Mouse (Mus musculus) adrenal gland, postnatal 0 days (tissue): ENCODE data around the gene Nudt11. TPM values are rescaled to one million over a fixed set of nuclear protein-coding genes. Genes with fewer than 3 reads are reported as not detected.

Experiments used
- microRNA-seq: library from miRNA; unstranded; fragments of <30 nt; microRNA quantifications from one replicate; pipeline ENCODE4, GENCODE M21; 2016; ENCODE audit warnings: borderline replicate concordance; ENCODE audit not compliant: insufficient number of aligned reads
- polyA plus RNA-seq: library from polyadenylated mRNA; unstranded; fragments of >200 nt; fragmentation: Nextera tagmentation; extraction: Ambion mirVana; gene quantifications from 2 replicates; pipeline ENCODE4 v1.2.1, GENCODE M21; 2015

Nudt11 gene
- polyA plus RNA-seq, result 8.5 and 11.6 TPM in 2 replicates

DNA sequence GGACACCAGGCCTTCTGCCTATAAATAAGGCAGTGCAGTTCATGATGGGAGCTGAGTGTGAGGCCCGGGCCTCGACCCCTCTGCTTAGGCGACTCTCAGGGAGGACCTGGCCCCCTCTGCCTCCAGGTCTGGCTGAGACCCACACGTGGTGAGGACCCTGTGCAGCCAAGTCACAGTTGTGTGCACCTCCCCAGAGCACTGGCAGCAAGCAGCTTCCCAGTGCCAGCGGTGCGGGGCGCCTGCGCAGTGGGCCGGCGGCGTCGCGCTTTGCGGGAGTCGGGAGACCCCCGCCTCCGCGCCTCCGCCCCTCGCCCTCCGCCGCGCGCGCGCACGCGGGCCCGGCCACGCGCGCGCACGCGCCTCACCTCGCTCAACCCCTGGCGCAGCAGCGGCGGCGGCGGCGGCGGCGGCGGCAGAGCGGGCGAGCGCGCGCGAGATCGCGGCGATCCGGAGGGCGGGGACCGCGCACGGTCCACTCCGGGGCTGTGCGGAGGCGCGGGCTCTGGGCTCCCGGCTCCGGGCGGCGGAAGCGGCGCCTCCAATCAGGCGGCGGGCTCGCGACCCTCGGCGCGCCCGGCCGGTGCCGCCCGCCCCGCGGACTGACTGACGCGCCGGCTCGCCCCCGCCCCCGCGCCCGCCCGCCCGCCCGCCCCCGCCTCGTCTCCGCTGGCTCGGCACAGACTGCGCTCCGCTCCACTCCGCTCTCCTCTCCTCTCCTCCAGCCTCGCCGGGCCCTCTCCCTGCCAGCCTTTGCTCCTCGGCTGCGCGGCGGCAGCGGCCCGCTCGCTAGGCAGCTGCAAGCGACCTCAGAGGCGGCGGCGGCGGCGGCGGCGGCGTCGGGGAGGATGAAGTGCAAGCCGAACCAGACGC is at the start of gene Nudt11:
Nudt11 (plus strand) TSS at position 388 of the 870 bp plus-strand sequence.

DNA sequence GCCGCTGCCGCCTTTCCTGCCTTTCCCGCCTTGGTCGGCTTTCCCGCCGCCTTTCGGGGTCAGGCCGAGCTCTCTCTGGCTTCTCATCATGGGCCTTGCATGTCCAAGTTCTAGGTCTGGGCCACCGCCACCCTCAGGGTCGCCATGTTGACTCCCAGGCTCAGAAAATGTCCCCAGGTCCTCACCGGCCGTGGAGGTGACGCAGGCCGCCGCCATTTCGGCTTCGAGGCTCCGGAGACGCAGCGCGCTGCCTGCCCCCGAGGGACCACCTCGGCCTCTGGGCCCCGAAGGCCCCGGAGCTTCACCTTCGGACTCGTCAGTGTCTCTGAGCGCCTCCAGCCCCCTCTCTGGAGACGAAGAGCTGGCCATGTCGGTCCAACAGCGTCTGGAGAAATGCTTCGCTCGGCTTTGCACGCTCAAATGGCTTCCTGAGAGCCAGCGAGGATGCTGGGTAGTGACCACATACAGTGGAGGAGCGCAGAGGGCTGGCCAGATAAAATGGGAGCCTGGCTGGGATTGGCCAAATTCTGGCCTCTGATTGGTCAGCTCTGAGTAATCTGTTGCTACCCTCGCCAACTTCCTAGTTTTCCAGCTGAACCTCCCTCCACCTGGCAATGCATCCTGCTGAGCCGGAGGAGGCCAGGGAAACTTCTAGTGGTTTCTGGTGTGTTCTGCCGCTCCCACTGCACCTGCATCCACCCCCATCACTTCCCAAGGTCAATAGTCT is 35.9 kb downstream of the Nudt11 start, which contains the start of gene AU022751:
AU022751 (minus strand) TSS at position 466 of the 727 bp plus-strand sequence.

Small RNAs within 50 kb of the gene (microRNA-seq; reads per million reads assigned to microRNA genes)
- not detected for gene Gm27360

Other genes with a start within 250 kb of the Nudt11 start
- not detected in 2 replicates for gene AU022751, start 36.0 kb downstream of the Nudt11 start, polyA plus RNA-seq
- gene Nudt10, start 125.6 kb downstream of the Nudt11 start, polyA plus RNA-seq, result 9.4 and 11.8 TPM in 2 replicates